Mouse (Mus musculus) large intestine, adult 2 months (tissue): ENCODE results near the gene Agxt. TPM values are rescaled to one million over a fixed set of nuclear protein-coding genes. Genes with fewer than 3 reads are reported as not detected.

ENCODE experiments used
- DNase-seq: peaks from one replicate; pipeline ENCODE4 v3.0.0-alpha.2; 2012; ENCODE audit warnings: low read depth, low spot score
- WGBS: fragments of 180-500 bp; shearing (Covaris S2); methylation state at CpG from one replicate; pipeline ENCODE4 v1.1.7; 2018; 5-methylcytosine and 5-hydroxymethylcytosine counted together
- polyA plus RNA-seq: library from polyadenylated mRNA; depleted of rRNA; stranded (reverse); fragments of >200 nt; gene quantifications from 2 replicates; pipeline ENCODE4 v1.2.3, GENCODE M21; 2012

The Agxt gene
- polyA plus RNA-seq, 1 experiment: 0.14 TPM

- DNase-seq: no peak
- WGBS: 74% methylated on average over 7 of the region's 7 CpGs
Observed at GRCm38 (mm10) chr1:93139713-93140112, 4.7 kb downstream of the Agxt start.

DNA sequence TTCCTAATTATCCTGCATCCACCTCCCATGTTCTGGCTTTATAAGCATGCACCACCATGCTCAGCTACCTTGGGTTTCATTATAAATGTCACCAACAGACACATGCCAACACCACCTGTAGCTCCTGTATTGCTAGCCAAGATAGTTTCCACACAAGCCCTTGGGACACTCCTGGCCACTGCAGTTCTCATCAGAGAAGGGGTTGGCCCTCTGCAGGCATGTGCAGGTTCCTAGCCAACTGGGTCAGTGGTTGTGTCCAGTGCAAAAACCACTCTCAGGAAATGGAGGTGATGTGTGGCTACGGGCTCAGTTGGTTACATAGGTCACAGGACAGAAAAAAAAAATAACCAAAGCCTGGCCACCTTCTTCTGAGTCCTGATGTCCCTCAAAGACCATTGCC is 7.8 kb downstream of the Agxt start:
- 78% methylated on average over 1 of the region's 1 CpGs for WGBS
- no peak for DNase-seq

GRCm38 (mm10) chr1:93144176-93144575 is 9.1 kb downstream of the Agxt start:
- WGBS: 82% methylated on average over 9 of the region's 9 CpGs
- no peak for DNase-seq

DNA sequence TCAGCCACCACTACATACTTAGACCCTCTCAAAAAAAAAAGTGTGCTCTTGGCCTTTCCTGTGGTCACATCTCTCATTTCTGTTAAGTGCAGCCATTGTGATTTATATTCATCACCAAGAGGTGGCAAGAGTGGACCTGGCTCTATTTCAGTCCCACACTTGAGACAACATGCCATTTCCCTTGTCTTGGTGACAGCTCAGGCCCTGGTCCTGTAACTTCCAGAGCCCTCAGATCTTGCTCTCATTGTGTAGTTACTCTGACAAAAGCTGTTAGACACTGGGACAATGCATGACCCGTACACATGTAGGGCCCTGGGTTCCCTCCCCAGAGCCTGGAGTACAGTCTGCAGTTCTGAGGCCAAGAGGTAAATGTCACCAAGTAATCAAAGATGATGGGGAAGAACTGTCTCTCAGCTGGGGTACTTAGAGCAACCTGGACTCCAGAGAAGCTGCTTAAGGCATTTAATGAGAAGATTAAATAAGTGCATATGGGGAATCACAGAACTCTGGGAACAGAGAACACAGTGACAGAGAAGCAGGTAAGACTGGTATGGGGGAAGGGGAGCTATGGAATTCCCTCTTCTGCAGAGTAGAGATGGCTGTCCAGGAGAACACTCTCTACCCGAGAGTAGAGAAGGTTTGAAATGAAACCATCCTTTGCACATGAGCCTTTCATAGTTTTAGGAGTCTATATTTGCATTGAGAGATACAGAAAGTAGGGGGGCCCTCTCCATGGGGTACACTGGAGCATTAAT is 16.0 kb downstream of the Agxt start:
- DNase-seq: no peak
- 74% methylated on average over 2 of the region's 2 CpGs for WGBS

GRCm38 (mm10) chr1:93157566-93157965 is 22.5 kb downstream of the Agxt start:
- WGBS: 25% methylated on average over 4 of the region's 4 CpGs
- DNase-seq: peak; percentile 70

DNA sequence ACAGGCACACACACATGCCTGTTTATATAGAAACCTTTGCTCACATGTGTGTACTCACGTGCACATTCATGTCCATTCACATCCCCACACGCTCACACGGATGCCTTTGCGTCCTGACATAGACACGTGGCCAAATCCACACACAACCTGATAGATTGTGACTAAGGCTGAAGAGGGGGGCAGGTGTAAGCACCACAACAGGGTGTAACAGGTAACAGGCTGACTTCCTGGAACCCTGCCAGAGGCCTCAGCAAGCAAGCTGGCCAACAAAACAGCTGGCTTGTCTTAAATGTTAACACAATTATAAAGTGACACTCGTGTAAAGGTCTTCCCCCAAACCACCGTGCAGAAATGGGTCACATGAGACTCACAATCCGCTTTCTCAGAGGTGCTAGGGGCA is 23.9 kb downstream of the Agxt start:
- no peak for DNase-seq
- WGBS: 25% methylated on average over 8 of the region's 8 CpGs

GRCm38 (mm10) chr1:93159566-93160500 is 24.8 kb downstream of the Agxt start:
- 30% methylated on average over 21 of the region's 21 CpGs for WGBS
- no peak for DNase-seq

DNA sequence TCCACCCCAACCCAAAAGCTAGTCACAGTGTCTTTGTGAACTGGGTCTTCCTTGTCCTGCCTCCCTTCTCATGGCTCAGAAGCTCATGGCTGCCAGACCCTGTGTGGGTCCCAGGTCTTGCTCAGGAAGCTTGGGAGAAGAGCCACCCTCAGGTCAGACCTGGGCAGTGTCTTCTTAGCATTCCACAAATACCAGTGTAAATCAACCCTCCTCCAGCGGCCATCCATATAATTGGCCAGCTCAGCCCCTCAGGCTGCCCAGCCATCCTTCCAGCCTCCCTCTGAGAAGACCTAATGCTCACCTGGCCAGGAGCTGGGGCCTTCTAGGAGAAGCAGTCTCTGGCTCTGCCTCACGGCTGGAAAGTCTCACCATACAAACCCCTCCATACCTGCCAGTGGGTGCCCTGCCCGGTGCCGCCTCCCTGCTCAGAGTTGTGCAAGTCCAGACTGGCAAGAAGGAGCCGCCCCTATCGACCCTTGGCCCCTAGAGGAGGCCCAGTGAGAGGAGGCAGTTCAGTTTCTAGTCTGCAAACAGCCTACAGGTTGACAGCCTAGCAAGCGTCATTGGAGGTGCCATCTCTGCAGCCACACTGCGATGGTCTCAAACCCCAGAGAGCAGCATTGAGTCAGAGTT is 25.6 kb downstream of the Agxt start, which contains the start of gene 2310007B03Rik:
Gene 2310007B03Rik (minus strand): TSS at position 448 of the 633 bp plus-strand sequence.
- DNase-seq: no peak
- 31% methylated on average over 8 of the region's 8 CpGs for WGBS

DNA sequence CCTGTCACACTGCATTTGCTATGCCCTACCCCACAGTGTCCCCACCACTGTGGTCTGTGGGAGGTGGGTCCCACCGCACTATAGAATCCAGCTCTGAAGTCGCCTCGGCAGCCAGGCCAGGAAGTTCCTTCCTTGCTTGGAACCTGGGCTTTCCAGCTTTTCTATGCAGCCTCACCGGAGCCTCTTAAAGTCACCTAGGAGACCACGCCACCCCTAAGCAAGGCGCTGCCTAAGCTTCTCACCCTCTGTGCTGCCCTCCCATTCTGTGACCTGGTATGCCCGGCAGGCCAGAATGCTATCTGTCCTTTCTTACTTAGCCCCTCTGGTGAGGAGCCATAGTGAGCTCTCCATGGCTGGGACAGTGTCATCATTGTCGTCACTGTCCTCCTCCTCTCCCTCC is 26.3 kb downstream of the Agxt start:
- WGBS: 77% methylated on average over 8 of the region's 8 CpGs
- DNase-seq: no peak

- DNase-seq: no peak
- WGBS: 83% methylated on average over 10 of the region's 10 CpGs
Observed at GRCm38 (mm10) chr1:93161921-93162320, 26.9 kb downstream of the Agxt start.

DNA sequence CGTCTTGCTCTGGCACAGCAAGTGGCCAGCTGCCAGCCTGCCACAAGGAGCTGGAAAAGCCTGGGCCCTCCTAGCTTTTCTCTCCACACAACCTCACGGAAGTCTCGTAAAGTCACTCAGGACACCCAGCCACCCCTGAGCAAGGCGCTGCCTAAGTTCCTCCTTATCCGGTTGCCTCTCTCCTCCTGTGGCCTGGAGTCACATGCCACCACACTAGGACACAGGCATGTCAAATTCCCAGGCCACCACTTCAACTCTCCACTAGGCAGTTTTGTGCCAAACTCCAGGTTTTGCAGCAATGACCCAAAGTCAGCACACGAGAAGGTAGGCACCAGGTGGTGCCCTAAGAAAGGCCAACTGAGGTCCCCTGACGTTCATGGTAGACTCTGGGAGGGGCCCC is 27.5 kb downstream of the Agxt start:
- DNase-seq: no peak
- 75% methylated on average over 7 of the region's 7 CpGs for WGBS

DNA sequence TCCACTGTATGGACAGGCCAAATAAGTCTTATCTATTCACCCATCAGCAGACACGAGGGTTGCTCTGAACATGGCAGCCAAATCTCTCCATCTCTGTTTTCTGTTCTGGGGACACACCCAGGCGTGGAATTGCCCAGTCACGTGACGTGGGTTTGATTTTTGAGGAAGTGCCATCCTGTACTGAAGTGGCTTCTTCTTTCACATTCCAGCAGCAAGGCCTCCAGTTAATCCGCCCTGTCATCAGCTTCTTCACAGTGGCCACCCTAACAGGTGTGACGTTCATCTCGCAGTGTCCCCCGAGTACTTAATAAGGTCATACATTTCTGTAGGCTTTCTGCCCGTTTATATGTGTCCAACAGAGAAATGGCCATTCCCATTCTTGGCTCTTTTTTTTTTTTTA is 30.4 kb downstream of the Agxt start:
- WGBS: 58% methylated on average over 9 of the region's 9 CpGs
- no peak for DNase-seq

DNA sequence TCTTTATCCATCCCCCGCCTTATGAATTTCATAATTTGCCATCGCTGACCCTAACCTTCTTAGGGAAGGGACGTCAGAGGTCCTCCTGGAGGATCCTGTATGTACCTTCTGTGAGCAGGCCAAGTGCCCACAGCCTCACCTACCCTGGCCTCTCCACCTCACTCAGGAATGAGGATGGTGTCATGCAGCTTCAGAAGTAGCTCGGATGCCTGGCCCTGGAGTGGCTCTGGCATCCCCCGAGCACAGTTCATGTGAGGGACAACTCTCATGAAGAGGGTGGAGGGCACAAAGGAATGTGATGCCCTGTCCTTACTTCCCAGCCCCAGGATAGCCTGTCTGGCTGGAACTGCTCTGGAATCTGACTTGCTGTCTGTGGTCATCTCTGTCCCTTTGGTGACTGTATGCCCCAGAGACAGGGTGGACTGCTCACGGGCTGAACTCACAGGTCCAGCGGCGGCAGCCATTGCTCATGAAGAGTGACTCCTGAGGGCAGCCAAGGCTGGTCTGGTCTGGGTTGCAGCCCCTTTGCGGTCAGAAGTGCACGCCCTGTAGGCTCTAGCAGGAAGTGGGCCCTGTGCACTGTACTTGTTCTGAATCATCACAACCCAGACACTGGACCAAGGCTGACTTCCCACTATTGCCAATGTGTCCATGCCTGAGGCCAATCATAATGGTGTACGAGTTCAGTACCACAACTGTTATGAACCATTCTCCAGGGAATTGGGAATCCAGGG is 31.5 kb downstream of the Agxt start:
- 89% methylated on average over 11 of the region's 11 CpGs for WGBS
- DNase-seq: no peak

GRCm38 (mm10) chr1:93168295-93168775 is 33.3 kb downstream of the Agxt start, which contains the start of gene Crocc2:
Gene Crocc2 (plus strand): TSS chr1:93168725.
- DNase-seq: no peak
- 19% methylated on average over 10 of the region's 10 CpGs for WGBS

DNA sequence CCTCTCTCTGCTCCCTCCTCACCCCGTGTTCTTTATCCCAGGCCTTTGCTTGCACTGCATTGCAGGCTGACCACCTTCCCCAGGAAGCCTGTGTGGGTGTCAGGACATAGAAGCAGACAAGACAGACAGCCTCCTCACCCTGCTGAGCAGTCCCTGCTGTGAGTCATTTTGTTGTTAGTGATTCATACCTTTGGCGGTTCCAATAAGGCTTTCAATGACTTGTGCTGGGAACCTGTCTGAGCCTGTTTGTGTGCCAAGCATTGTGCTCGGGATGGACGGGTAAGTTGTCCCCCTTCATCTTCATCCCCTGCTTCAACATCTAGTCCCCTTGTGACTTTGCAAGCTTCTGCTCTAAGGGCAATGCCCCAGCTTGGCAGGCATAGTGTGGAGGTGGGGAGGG is 38.6 kb downstream of the Agxt start:
- 46% methylated on average over 4 of the region's 4 CpGs for WGBS

DNA sequence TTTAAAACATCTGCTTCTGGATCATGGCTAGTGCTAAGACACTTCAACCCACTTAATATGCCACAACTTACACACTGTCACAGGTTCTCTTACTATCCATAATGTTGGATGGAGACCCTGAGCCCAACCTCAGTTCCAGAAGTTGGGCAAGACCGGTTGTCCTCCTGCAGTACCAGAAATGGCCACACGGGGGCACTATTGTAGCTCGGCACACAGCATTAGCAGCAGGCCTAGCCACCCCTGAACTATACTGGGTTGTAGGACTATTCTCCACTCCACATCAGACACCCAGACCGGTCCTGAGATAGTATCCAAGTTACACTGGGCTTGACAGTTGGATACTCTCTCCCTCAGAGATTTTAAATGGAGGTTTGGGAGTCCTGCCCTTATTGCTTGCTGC is 39.4 kb downstream of the Agxt start:
- WGBS: under 1% methylated on average over 4 of the region's 4 CpGs
- DNase-seq: peak; percentile 70

More for the DNA sequence above, 38.6 kb downstream of the Agxt start:
- DNase-seq: no peak

DNA sequence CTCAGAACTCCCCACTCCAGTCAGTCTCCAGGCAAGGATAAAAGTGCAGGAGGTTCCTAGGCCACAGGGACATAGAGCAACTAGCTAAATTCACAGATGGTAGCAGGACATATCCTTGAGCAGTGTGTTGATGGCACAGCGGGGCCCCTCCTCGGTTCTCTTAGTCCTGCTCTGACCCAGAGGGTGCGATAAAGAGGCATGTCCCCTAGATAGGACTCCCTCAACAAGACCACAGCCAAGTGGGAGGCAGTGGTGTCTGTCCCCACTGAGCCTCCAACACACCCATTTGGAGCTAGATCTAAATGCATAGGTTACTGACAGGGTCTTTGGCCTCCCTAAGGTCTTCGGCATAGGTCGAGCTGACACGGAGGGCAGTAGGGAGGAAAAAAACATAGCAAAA is 40.8 kb downstream of the Agxt start:
- 64% methylated on average over 6 of the region's 6 CpGs for WGBS
- no peak for DNase-seq

GRCm38 (mm10) chr1:93176525-93177332 is 41.7 kb downstream of the Agxt start:
- DNase-seq: no peak
- 8% methylated on average over 44 of the region's 44 CpGs for WGBS

GRCm38 (mm10) chr1:93182281-93182680 is 47.2 kb downstream of the Agxt start:
- WGBS: 78% methylated on average over 7 of the region's 7 CpGs
- no peak for DNase-seq
